Mouse (Mus musculus) olfactory bulb, adult 2 months (tissue): ENCODE data around the gene Cmya5.

Experiments
- CTCF ChIP-seq: fragments of 200-500 bp; IDR thresholded peaks from 2 replicates; pipeline ENCODE4 v1.5.1; 2012; ENCODE audit warnings: low read depth, mild to moderate bottlenecking, low read length, moderate library complexity; ENCODE audit not compliant: insufficient read depth
- POLR2A ChIP-seq: fragments of 200-500 bp; IDR thresholded peaks from 2 replicates; pipeline ENCODE4 v1.6.1; 2012; ENCODE audit warnings: mild to moderate bottlenecking, low read depth, low read length, moderate library complexity; ENCODE audit not compliant: insufficient read depth

DNA sequence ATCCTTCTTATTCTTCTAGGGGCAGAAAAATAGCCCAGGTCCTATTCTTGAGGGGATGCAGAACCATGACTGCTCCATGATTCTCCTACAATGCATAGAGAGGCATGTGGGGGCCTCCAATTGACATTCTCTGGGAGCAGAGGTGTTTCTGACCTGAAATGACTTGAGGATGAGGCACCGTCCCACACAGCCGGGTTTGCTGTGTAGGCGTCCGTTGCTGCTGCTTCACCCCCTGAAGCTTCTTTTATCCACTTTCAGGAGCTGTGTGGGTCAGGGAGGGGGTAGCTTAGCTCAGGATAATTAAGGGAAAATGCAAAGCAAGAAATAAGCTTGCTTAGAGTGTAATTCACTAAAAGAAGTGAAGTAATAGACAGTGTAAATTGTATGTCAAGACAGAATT is 115.2 kb downstream of the Cmya5 start:
- TF ChIP-seq CTCF = no peak
- no peak for TF ChIP-seq POLR2A
